Mouse (Mus musculus): Measurements from ENCODE around the gene Zfp12. TPM values are rescaled to one million over a fixed set of nuclear protein-coding genes. Genes with fewer than 3 reads are reported as not detected.

Gene Zfp12
- polyA plus RNA-seq, 1 experiment from 2014 or later = 5.5 TPM

DNA sequence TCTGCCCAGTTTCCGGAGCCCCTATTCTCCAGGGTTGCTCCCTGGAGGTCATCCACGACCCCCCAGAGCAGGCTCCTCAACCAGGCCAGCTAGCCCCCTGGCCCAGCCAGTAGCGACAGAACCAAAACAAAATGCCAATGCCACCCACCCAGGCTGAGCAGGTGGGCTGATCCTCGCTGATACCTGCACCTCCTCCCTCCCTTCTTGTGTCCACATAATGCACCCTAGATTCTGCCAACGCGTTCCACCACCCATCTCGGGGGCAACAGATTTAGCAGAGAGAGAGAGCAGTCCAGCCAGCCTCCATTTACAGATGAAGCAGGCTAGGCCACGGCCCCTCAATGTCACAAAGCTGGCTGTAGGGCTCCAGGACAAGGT lies 34.0 kb downstream of the Zfp12 start:
- Histone ChIP-seq H3K4me1 (peaks cover 19% of the 10 kb centered on the region), H3K9ac (no peak overlapping the region), H3K27me3 (replicated peaks) (peaks cover 50% of the 10 kb centered on the region), H3K27ac (no peak overlapping the region), H3K9me3 (replicated peaks) (no peaks in the 10 kb centered on the region), H3K4me3 (peak overlapping the region; percentile 72), H3K36me3 (no peaks in the 10 kb centered on the region), H3K4me2 (peak overlapping the region; percentile 86)
- ATAC-seq = no peak
- 33% methylated on average over 8 of the region's 8 CpGs for WGBS (ENCODE audit: insufficient replicate concordance)

DNA sequence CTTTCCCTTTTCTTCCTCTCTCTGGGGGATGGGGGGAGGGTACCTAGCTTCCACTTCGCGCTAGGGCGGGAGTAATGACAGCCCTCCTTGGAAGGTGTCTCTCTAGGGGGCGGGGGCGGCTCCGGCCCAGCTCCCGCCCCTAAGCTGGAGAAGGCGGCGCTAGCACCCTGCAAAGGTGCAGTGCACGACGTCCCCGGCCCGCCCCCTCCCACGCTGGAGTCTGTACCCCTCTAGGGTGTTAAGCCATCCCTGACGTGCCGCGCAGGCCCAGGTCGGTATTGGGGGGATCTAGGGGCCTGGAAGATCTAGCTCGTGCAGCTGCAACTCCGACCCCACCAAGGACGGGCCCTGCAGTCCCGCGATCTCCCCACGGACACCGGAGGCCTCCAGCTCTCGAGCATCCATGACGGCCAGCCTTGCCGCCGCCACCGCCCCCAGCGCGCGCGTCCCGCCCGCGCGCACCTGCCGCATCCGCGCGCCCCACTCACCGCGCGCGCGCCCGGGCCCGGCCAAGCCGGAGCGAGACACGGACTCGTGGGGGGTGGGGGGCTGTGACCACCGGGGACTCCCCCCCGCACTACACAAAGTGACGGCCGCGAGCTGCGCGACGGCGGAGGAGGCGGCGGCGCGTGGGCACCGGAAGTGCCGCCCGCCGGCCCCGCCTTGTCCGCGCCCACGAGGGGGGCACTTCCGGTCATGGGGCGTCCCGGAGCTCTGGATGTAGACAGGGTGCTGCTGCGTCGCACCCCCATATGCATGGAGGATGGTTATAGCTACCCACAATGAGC lies 34.6 kb downstream of the Zfp12 start, which contains the start of gene Zfp316:
Gene Zfp316, minus strand, starts transcription at position 660 of the 788 bp plus-strand sequence.
- Histone ChIP-seq H3K4me2 (peak within 1 kb of the TSS; percentile 86), H3K27me3 (replicated peaks) (peaks cover 50% of the 10 kb centered on the region), H3K4me3 (peak within 1 kb of the TSS; percentile 72), H3K4me1 (peaks cover 19% of the 10 kb centered on the region), H3K9me3 (replicated peaks) (no peaks in the 10 kb centered on the region), H3K27ac (peak within 1 kb of the TSS; percentile 65; the same call in 1 of the 2 replicates), H3K36me3 (no peaks in the 10 kb centered on the region), H3K9ac (peak within 1 kb of the TSS; percentile 62)
- 2% methylated on average over 79 of the region's 79 CpGs for WGBS (ENCODE audit: insufficient replicate concordance)
- ATAC-seq = peak; percentile 58

GRCm38 (mm10) chr5:143270151-143270519 lies 35.2 kb downstream of the Zfp12 start:
- H3K4me2 ChIP-seq = peak overlapping the region; percentile 86
- ATAC-seq = no peak
- H3K36me3 ChIP-seq = no peaks in the 10 kb centered on the region
- peaks cover 55% of the 10 kb centered on the region for H3K27me3 ChIP-seq (replicated peaks)
- H3K9me3 ChIP-seq (replicated peaks) = no peaks in the 10 kb centered on the region
- peak overlapping the region; percentile 62 for H3K9ac ChIP-seq
- peak overlapping the region; percentile 72 for H3K4me3 ChIP-seq
- 8% methylated on average over 12 of the region's 12 CpGs for WGBS (ENCODE audit: insufficient replicate concordance)
- H3K27ac ChIP-seq = no peak overlapping the region
- H3K4me1 ChIP-seq = peaks cover 19% of the 10 kb centered on the region

DNA sequence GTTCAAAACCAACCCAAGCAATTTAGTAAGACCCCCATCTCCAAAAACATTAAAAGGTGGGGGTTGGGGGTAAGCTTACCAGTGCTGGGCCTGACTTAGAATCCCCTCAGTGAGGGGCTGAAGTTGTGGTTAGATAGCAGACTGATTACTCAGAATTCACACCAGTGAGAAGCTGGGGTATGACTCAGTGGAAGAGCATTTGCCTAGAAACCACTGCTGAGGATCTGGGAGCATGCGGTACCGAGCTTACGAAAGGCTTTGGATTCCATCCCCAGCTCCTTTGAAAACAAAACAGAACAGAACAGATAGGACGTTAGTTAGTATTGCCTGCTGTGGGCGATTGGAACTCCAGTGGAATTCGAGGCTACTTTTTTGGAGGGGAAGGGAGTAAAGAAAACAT lies 36.7 kb downstream of the Zfp12 start:
- peaks cover 66% of the 10 kb centered on the region for H3K27me3 ChIP-seq (replicated peaks)
- no peak overlapping the region for H3K27ac ChIP-seq
- no peak overlapping the region for H3K4me2 ChIP-seq
- no peak for ATAC-seq
- 60% methylated on average over 6 of the region's 6 CpGs for WGBS (ENCODE audit: insufficient replicate concordance)
- H3K9ac ChIP-seq = no peak overlapping the region
- H3K36me3 ChIP-seq = no peaks in the 10 kb centered on the region
- H3K4me1 ChIP-seq = peaks cover 19% of the 10 kb centered on the region
- H3K9me3 ChIP-seq (replicated peaks) = no peaks in the 10 kb centered on the region
- no peak overlapping the region for H3K4me3 ChIP-seq

DNA sequence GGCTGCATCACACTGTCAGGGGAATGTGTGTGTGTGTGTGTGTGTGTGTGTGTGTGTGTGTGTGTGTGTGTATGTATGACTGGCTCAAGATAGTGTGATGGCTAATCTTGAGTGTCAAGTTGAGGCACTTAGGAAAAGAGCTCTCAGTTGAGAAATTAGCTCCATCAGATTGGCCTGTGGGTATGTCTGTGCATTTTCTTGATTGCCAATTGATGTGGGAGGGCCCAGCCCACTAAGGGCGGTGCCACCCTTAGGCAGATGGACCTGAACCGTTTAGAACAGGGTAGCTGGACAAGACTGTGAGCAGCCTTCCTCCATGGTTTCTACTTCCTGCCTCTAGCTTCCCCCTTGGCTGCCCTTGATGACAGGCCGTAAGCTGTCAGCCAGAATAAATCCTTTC lies 37.1 kb downstream of the Zfp12 start:
- Histone ChIP-seq H3K4me1 (peaks cover 19% of the 10 kb centered on the region), H3K27me3 (replicated peaks) (peaks cover 67% of the 10 kb centered on the region), H3K4me2 (no peak overlapping the region), H3K9me3 (replicated peaks) (no peaks in the 10 kb centered on the region), H3K27ac (no peak overlapping the region), H3K4me3 (no peak overlapping the region), H3K36me3 (no peaks in the 10 kb centered on the region), H3K9ac (no peak overlapping the region)
- 45% methylated on average over 3 of the region's 3 CpGs for WGBS (ENCODE audit: insufficient replicate concordance)
- ATAC-seq = no peak

DNA sequence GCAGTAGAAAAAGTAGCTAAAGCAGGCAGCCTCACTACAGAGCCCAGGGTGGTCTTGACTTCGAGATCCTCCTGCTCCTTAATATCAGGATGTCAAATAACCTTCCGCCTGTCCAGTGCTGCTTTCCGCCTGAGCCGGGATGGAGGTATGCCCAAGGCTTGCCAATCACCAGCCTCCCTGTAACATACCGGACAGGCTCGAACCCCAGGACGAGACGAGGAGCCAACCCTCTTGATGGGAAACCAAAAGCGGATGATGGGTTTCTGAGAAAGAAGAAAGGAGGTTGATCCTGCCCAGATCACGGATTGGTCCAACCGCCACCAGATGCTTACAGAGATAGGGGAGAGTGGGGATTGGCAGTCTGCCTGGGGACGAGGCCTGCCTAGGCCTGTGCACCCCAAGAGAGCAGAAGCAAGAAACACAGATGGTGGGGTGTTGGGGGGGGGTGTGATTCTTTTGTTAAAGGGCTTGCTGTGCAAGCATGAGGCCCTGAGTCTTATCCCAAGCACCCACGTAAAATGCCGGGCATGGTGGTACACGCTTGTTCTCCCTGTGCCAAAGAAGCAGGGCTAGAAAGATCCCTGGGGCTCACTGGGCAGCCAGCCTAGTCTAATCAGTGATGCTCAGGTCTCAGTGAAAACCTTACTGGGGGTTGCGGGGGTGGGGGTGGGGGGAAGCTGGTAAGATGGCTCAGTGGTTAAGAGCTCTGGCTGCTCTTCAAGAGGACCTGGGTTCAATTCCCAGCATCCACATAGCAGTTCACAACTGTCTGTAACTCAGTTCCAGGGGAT lies 37.8 kb downstream of the Zfp12 start:
- Histone ChIP-seq H3K9ac (no peak overlapping the region), H3K4me3 (no peak overlapping the region), H3K36me3 (no peaks in the 10 kb centered on the region), H3K9me3 (replicated peaks) (no peaks in the 10 kb centered on the region), H3K4me2 (no peak overlapping the region), H3K4me1 (peaks cover 19% of the 10 kb centered on the region), H3K27me3 (replicated peaks) (peaks cover 67% of the 10 kb centered on the region), H3K27ac (no peak overlapping the region)
- ATAC-seq = no peak
- WGBS (ENCODE audit: insufficient replicate concordance) = 76% methylated on average over 16 of the region's 16 CpGs

DNA sequence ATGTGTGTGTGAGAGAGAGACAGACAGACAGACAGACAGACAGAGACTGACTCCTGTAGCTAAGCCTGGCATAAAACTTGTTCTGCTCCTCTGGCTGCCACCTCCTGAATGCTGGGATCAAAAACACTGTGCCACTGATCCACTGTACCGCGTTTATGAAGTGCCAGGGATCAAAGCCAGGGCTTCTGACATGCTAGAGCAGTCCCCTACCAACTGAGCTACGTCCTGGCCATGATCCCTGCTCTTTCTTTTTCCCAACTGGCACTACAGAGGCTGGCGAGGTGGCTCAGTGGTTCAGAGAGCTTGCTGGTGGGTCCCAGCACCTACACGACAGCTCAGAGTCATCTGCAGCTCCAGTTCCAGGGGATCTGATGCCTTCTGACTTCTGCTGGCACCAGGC lies 40.8 kb downstream of the Zfp12 start:
- H3K27me3 ChIP-seq (replicated peaks) = peaks cover 65% of the 10 kb centered on the region
- no peak overlapping the region for H3K27ac ChIP-seq
- H3K4me1 ChIP-seq = no peaks in the 10 kb centered on the region
- H3K9me3 ChIP-seq (replicated peaks) = no peaks in the 10 kb centered on the region
- H3K4me3 ChIP-seq = no peak overlapping the region
- no peak for ATAC-seq
- WGBS (ENCODE audit: insufficient replicate concordance) = 34% methylated on average over 5 of the region's 5 CpGs
- H3K36me3 ChIP-seq = no peaks in the 10 kb centered on the region
- no peak overlapping the region for H3K9ac ChIP-seq
- H3K4me2 ChIP-seq = no peak overlapping the region

DNA sequence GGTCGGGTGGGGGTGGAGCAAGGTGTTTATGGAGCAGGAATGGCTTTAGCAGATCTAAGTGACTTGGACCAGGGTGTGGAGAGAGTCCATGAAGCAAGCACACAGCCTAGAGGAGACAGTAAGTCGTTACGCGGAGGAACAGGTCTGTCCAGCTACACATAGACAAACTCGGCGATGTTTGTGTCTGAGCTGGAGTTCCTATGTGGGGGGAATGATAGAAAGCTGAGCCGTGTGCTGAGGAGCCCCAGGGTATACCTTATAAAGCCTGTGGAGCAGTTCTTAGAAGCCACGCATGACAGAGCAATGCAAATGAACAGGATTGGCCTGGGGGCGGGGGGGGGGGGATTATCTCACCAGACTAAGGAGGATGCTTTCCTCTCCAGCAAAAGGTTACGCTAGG lies 44.3 kb downstream of the Zfp12 start:
- WGBS (ENCODE audit: insufficient replicate concordance) = 40% methylated on average over 10 of the region's 10 CpGs

DNA sequence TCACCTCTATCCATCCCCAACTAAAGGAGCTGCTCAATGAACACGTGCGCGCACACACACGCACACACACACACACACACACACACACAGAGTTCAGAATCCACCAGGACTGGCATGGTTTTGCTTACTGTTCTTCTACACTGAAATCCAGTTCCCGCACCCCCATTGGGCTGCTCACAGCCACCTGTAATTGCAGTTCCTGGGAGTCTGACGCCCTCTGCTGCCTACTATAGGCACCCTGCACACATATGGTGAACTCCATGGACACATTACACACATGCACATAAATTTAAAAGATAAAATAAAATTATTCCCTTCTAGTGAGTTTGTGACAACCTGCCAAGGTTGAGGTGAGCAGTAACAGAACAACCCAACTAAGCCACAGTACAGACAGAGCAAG lies 49.8 kb downstream of the Zfp12 start:
- H3K4me2 ChIP-seq = no peak overlapping the region
- H3K27ac ChIP-seq = no peak overlapping the region
- peaks cover 88% of the 10 kb centered on the region for H3K27me3 ChIP-seq (replicated peaks)
- 0 out of 2 replicates have a peak, but pooled peaks cover 5% of the 10 kb centered on the region for H3K4me1 ChIP-seq
- no peaks in the 10 kb centered on the region for H3K36me3 ChIP-seq
- H3K4me3 ChIP-seq = no peak overlapping the region
- H3K9me3 ChIP-seq (replicated peaks) = no peaks in the 10 kb centered on the region; the same call in 1 of the 2 replicates
- H3K9ac ChIP-seq = no peak overlapping the region
- 39% methylated on average over 6 of the region's 6 CpGs for WGBS (ENCODE audit: insufficient replicate concordance)
- no peak for ATAC-seq

More for the DNA sequence above, 44.3 kb downstream of the Zfp12 start:
- Histone ChIP-seq H3K4me2 (no peak overlapping the region), H3K27me3 (replicated peaks) (peaks cover 80% of the 10 kb centered on the region), H3K36me3 (no peaks in the 10 kb centered on the region), H3K4me3 (no peak overlapping the region), H3K9ac (no peak overlapping the region), H3K9me3 (replicated peaks) (no peaks in the 10 kb centered on the region), H3K27ac (no peak overlapping the region), H3K4me1 (no peaks in the 10 kb centered on the region)
- ATAC-seq = no peak

- Histone ChIP-seq H3K4me1 (0 out of 2 replicates have a peak, but pooled peaks cover 5% of the 10 kb centered on the region), H3K9ac (no peak overlapping the region), H3K4me2 (peak overlapping the region; percentile 42), H3K27me3 (replicated peaks) (peaks cover 97% of the 10 kb centered on the region), H3K4me3 (peak overlapping the region; percentile 21), H3K27ac (no peak overlapping the region), H3K9me3 (replicated peaks) (no peaks in the 10 kb centered on the region; the same call in 1 of the 2 replicates), H3K36me3 (no peaks in the 10 kb centered on the region)
- no peak for ATAC-seq
- WGBS (ENCODE audit: insufficient replicate concordance) = 7% methylated on average over 48 of the region's 48 CpGs
These were observed 52.9 kb downstream of the Zfp12 start for GRCm38 (mm10) chr5:143287774-143288328.

DNA sequence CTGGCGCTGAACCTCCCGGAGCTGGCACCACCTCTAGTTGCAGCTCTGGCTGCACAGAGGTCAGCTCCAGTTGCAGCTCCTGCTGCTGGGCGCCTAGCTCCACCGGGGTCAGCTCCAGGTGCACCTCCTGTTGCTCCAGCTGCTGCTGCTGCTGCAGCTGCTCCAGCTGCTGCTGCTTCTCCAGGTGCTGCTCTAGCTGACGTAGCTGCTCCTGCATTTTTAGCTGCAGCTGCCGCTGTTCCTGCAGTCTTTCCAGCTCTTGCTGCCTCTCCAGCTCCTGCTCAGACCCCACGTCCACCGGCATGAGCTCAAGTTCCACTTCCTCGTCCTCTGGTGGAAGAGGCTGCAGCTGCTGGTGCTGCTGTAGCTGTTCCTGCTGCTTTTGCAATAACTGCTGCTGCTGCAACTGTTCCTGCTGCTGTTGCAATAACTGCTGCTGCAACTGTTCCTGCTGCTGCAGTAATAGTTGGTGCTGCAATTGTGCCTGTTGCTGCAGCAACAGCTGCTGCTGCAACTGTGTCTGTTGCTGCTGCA lies 53.5 kb downstream of the Zfp12 start:
- Histone ChIP-seq H3K36me3 (no peaks in the 10 kb centered on the region), H3K9ac (no peak overlapping the region), H3K4me3 (peak overlapping the region; percentile 21), H3K4me1 (peaks cover 11% of the 10 kb centered on the region; the same call in 1 of the 2 replicates), H3K27me3 (replicated peaks) (peaks cover 97% of the 10 kb centered on the region), H3K9me3 (replicated peaks) (no peaks in the 10 kb centered on the region; the same call in 1 of the 2 replicates), H3K4me2 (peak overlapping the region; percentile 42), H3K27ac (no peak overlapping the region)
- WGBS (ENCODE audit: insufficient replicate concordance) = 13% methylated on average over 9 of the region's 9 CpGs
- no peak for ATAC-seq
